Mouse (Mus musculus): ENCODE measurements around the gene H1f0. TPM values are rescaled to one million over a fixed set of nuclear protein-coding genes. Genes with fewer than 3 reads are reported as not detected.
"Not testable (repeated sequence)": the region's sequence is repeated elsewhere in the genome, so short reads cannot be mapped to it uniquely, and the experiment has no call there.

Gene H1f0
- polyA plus RNA-seq, 1 experiment from 2014 or later: 300 TPM

DNA sequence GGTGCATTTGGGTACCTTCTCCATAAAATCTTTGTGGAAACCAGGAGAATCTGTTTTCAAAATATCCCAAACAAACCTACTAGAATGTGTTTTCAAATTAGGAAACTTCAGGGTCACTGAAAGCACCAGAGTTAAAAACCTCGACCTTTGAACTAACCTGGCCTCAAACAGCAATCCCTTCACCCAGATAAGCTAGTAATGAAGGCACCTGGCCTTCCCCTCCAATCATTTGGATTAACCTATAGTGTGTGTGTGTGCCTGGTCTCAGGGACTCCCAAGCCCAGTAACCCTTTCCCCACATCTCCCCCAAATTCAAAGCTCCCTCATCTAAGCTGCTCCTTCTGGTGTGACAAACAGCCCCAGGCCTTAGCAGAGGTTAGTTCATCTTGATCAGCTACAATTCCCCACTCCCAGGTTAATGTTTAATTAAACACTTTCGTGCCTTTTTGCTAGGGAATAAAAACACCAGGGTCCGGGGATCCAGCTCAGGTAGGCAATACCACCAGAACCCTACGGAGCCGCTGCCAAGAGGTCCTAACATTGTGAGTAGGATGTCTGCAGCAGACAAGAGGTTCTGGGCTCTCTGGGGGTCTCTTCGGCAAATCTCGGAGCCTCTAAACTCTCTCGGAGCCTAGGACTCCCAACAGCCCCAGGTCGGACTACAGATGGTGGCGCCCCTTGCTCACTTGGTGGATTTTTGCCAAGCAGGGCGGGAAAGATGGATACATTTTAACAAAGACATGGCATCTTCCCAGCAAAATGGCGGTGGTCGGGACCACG, 1.5 kb upstream of the H1f0 start:
- Histone ChIP-seq H3K27me3 (replicated peaks) (0 out of 2 replicates have a peak, but pooled peaks cover 7% of the 10 kb centered on the region), H3K4me1 (replicated peaks) (peaks cover 47% of the 10 kb centered on the region), H3K9me3 (replicated peaks) (no peaks in the 10 kb centered on the region), H3K36me3 (no peaks in the 10 kb centered on the region), H3K9ac (no peak overlapping the region), H3K4me3 (peak overlapping the region; percentile 74; the same call in 1 of the 2 replicates), H3K4me2 (peak overlapping the region; percentile 96; the same call in 1 of the 2 replicates), H3K27ac (ENCODE audit: poor library complexity, severe bottlenecking) (no peak overlapping the region)
- 41% methylated on average over 14 of the region's 14 CpGs for WGBS
- no peak for ATAC-seq (ENCODE audit: insufficient number of reproducible peaks, low FRiP score)

DNA sequence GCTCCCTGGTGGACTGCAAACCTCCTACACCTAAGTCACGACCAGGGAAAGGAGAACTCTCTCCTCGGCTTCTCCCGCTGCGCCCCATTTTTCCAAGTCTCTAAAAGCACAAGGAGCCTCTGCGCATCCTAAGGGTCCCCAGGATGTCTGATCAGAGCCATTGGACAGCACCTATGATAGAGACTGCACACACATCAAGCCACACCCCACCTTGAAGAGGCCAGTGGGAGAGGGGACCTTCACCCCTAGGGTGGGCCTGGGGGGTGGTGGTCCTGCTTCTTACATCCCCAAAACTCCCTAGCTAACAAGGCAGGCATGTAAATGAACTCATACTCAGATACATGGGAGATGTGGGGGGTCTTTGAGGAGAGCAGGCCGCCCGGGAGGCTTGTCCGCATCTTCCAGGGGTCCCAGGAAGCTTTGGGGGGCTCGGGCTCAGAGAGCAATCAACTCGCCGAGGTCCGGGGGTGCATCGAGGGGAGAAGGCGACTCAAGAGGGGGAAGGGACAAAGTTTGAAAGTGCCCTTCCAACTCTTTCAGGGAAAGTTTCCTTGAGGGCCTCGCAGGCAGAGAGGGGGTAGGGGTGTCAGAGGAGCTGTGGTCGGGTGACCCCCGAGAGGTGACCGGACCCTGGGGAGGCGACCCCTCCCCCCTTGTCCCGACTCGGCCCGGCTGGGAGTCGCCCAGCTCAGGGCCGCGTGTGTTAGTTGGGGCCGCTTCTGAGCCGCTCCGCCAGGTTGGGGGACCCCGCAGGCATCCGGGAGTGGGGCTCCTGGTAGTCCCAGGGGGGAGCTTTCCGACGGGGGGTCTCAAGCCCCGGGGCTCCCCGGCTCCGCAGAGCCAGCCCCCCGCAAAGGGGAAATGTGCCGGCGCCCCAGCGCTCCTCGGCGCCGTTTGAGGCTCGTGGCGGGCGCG, 702 bp upstream of the H1f0 start:
- Histone ChIP-seq H3K4me2 (peak overlapping the region; percentile 96), H3K36me3 (no peaks in the 10 kb centered on the region), H3K9me3 (replicated peaks) (no peaks in the 10 kb centered on the region), H3K4me1 (replicated peaks) (peaks cover 46% of the 10 kb centered on the region), H3K27ac (ENCODE audit: poor library complexity, severe bottlenecking) (peak overlapping the region; percentile 96), H3K4me3 (peak overlapping the region; percentile 74), H3K9ac (peak overlapping the region; percentile 99), H3K27me3 (replicated peaks) (0 out of 2 replicates have a peak, but pooled peaks cover 7% of the 10 kb centered on the region)
- WGBS: 5% methylated on average over 41 of the region's 46 CpGs
- ATAC-seq (ENCODE audit: insufficient number of reproducible peaks, low FRiP score): peak; percentile 10; the same call in 1 of the 2 replicates

DNA sequence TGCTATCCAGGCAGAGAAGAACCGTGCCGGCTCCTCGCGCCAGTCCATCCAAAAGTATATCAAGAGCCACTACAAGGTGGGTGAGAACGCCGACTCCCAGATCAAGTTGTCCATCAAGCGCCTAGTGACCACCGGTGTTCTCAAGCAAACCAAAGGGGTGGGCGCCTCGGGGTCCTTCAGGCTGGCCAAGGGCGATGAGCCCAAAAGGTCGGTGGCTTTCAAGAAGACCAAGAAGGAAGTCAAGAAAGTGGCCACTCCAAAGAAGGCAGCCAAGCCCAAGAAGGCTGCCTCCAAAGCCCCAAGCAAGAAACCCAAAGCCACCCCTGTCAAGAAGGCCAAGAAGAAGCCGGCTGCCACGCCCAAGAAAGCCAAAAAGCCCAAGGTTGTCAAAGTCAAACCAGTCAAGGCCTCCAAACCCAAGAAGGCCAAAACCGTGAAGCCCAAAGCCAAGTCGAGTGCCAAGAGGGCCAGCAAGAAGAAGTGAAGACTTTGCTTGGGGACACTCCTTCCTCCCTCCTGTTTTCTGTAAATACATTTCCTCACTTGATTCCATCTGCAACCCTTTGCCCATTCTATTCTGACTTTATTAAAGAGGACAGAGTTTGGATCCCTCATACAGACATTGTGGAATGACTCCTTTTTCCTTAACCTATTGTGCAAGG, 704 bp downstream of the H1f0 start:
- Histone ChIP-seq H3K4me1 (replicated peaks) (peaks cover 37% of the 10 kb centered on the region), H3K4me3 (peak overlapping the region; percentile 74), H3K9ac (peak overlapping the region; percentile 99), H3K9me3 (replicated peaks) (no peaks in the 10 kb centered on the region), H3K27ac (ENCODE audit: poor library complexity, severe bottlenecking) (peak overlapping the region; percentile 96), H3K4me2 (peak overlapping the region; percentile 96), H3K27me3 (replicated peaks) (0 out of 2 replicates have a peak, but pooled peaks cover 7% of the 10 kb centered on the region), H3K36me3 (no peaks in the 10 kb centered on the region)
- WGBS: 26% methylated on average over 16 of the region's 16 CpGs
- no peak for ATAC-seq (ENCODE audit: insufficient number of reproducible peaks, low FRiP score)

DNA sequence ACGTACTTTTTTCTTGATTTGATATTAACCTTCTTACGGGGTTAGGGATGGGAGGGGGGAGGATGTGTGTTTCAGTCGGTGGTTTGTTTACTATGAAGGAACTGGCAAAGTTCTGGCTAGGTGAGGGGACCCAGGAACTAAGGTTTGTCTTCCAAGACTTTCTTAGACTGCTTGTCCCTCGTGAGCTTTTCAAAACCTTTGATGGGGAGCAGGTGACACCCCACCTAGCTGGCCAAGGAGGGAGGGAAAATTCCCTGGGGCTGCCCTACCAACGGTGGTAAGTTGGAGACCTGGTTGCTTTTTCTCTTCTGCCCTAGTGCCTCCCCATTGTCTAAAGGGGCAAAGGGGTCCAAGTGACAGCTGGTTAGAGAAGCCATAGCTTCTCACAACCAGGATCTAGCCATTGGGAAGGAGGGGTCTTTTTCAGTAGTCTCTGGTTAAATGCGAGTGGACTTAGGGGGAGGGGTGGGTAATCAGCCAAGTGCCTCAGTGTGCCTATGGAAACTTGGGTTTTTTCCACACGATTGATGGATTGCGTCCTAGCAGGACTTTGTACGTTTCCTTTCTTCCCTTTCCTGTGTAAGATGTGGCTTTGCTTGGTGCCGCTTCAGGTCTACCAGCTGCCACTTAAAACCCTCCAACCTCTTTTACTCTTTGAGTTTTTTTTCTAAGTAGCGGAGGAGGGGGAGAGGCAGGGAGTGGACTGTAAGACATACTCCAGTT, 1.4 kb downstream of the H1f0 start:
- no peaks in the 10 kb centered on the region for H3K36me3 ChIP-seq
- peak overlapping the region; percentile 73 for H3K9ac ChIP-seq
- 0 out of 2 replicates have a peak, but pooled peaks cover 5% of the 10 kb centered on the region for H3K27me3 ChIP-seq (replicated peaks)
- 13% methylated on average over 11 of the region's 11 CpGs for WGBS
- peak overlapping the region; percentile 74 for H3K4me3 ChIP-seq
- H3K9me3 ChIP-seq (replicated peaks): no peaks in the 10 kb centered on the region
- peak overlapping the region; percentile 96 for H3K4me2 ChIP-seq
- H3K4me1 ChIP-seq (replicated peaks): peaks cover 37% of the 10 kb centered on the region
- ATAC-seq (ENCODE audit: insufficient number of reproducible peaks, low FRiP score): no peak
- peak overlapping the region; percentile 54; the same call in 1 of the 2 replicates for H3K27ac ChIP-seq (ENCODE audit: poor library complexity, severe bottlenecking)

DNA sequence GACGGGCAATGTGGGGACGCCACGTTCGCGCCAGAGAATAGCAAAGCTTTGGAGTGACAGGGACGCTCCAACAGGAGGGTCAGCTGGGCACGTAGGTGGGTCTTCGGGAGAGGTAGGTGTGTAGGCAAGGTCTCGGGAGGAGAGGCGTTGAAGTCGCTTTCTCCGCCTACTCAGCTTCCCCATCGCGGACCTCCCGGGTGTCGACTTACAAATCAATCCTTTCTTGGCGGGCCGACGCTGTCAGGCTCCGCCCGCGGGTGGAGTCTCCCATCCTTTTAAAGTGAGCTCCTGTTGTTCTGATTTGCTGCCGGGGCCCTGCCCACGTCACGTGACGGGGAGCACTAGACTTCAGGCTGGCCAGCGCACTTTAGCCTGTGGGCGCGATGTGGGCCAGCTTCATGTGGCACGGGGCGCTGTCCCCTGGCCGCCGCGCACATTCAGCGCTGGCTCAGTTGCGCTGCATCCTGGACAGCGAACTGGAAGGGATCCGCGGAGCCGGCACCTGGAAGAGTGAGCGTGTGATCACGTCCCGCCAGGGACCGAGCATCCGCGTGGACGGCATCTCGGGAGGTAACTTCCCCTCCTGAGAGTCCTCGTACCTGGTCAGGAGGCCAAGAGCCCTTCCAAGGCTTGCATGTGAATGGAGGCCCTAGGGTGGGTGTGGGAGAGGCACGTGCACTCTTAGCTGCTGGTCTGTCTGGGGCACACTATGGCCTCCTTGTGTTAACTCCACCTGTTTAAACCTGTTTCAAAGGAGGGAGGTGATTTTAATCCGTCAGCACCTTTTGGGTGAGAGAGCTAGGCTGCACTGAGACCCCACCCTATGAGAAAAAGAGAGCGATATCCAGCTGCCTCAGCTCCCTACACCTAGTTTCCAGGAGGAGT, 2.5 kb downstream of the H1f0 start:
- Histone ChIP-seq H3K9ac (peak overlapping the region; percentile 76), H3K4me1 (replicated peaks) (peaks cover 31% of the 10 kb centered on the region), H3K27ac (ENCODE audit: poor library complexity, severe bottlenecking) (peak overlapping the region; percentile 54; the same call in 1 of the 2 replicates), H3K9me3 (replicated peaks) (no peaks in the 10 kb centered on the region), H3K36me3 (no peaks in the 10 kb centered on the region), H3K27me3 (replicated peaks) (no peaks in the 10 kb centered on the region), H3K4me2 (peak overlapping the region; percentile 96), H3K4me3 (peak overlapping the region; percentile 74)
- under 1% methylated on average over 52 of the region's 52 CpGs for WGBS
- peak; percentile 80 for ATAC-seq (ENCODE audit: insufficient number of reproducible peaks, low FRiP score)

DNA sequence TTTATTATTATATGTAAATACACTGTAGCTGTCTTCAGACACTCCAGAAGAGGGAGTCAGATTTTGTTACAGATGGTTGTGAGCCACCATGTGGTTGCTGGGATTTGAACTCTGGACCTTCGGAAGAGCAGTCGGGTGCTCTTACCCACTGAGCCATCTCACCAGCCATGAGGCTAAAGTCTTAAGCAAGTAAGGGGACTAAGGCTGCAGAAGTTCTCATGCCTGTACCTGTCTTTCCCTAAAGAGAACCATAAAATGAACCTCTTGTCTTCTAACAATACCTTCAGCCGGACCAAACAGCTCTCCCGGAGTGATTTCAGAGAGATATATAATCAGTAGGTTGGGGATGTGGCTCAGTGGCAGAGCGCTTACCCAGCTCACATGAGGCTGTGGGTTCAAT, 3.7 kb downstream of the H1f0 start:
- not testable (repeated sequence) for H3K4me2 ChIP-seq

DNA sequence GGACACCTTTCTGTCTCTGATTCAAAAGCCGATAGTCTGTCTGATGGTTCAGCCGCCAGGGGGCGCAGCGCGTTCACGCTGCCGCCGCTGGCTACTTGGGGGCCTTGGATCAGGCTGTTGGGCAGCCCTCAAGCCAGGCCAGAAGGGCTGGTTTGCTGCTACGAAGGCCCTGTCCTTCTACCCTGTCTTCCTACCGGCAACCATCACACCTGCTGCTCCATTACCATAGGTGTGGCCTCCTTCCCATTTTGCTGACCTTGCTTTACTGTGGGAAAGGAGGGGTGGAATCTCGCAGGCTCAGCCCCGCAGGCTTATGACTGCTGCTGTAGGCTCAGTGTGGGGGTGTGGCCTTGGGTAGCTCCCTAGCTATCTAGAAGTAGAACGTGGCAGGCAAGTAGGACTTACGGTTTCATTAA, 9.7 kb downstream of the H1f0 start:
- Histone ChIP-seq H3K4me3 (no peak overlapping the region), H3K9ac (no peak overlapping the region; the same call in 1 of the 2 replicates), H3K27me3 (replicated peaks) (peaks cover 51% of the 10 kb centered on the region), H3K27ac (ENCODE audit: poor library complexity, severe bottlenecking) (no peak overlapping the region), H3K4me1 (replicated peaks) (peaks cover 25% of the 10 kb centered on the region), H3K9me3 (replicated peaks) (no peaks in the 10 kb centered on the region), H3K36me3 (no peaks in the 10 kb centered on the region), H3K4me2 (peak overlapping the region; percentile 49)
- no peak for ATAC-seq (ENCODE audit: insufficient number of reproducible peaks, low FRiP score)
- 9% methylated on average over 14 of the region's 14 CpGs for WGBS

More for the DNA sequence above, 3.7 kb downstream of the H1f0 start:
- H3K9me3 ChIP-seq (replicated peaks); H3K9ac ChIP-seq; H3K27ac ChIP-seq (ENCODE audit: poor library complexity, severe bottlenecking); ATAC-seq (ENCODE audit: insufficient number of reproducible peaks, low FRiP score); H3K4me3 ChIP-seq; H3K36me3 ChIP-seq; H3K27me3 ChIP-seq (replicated peaks): not testable (repeated sequence)
- H3K4me1 ChIP-seq (replicated peaks): peaks cover 26% of the 10 kb centered on the region
- WGBS: 84% methylated on average over 5 of the region's 5 CpGs

DNA sequence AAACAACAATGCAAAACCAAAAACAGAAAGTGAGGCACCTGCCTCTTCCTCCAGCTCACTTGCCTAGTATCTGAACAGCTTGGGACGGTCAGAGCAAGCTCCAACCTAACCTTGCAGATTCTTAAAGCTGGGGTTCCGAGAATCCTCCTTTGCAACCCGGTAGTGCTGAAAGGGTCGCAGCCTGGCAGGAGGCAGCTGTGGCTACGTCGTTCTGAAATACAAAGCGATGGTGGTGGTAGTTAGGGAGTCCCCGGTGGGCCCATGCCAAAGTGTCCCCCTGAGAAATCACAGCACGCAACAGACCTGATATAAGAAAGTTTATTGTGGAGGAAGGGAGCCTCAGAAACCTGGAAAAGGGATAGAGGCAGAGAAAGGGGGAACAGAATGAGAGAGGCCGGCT, 10.1 kb downstream of the H1f0 start:
- no peaks in the 10 kb centered on the region for H3K36me3 ChIP-seq
- H3K4me2 ChIP-seq: peak overlapping the region; percentile 49
- ATAC-seq (ENCODE audit: insufficient number of reproducible peaks, low FRiP score): no peak
- H3K4me1 ChIP-seq (replicated peaks): peaks cover 28% of the 10 kb centered on the region
- no peak overlapping the region for H3K9ac ChIP-seq
- no peak overlapping the region for H3K4me3 ChIP-seq
- H3K27me3 ChIP-seq (replicated peaks): peaks cover 55% of the 10 kb centered on the region
- no peak overlapping the region for H3K27ac ChIP-seq (ENCODE audit: poor library complexity, severe bottlenecking)
- 63% methylated on average over 10 of the region's 10 CpGs for WGBS
- no peaks in the 10 kb centered on the region for H3K9me3 ChIP-seq (replicated peaks)

DNA sequence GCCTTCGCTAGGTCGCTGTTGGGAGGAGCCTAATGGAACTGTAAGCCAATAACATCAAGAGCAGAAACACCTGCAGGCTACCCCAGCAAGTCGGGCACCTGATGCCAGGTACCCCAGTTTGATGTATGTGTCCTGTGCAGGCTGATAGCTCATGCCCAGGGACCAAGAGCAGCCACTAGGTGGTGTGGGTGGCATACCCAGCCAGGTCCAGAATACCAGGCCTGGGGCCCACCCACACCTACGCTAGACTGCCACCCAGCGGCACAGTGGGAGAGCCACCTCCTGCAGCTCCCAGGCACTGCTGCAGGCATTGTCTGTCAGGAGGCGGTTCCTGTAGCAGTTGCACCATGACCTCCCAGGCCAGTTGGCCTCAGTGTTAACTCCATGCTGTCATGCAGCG, 10.6 kb downstream of the H1f0 start:
- peaks cover 28% of the 10 kb centered on the region for H3K4me1 ChIP-seq (replicated peaks)
- H3K27me3 ChIP-seq (replicated peaks): peaks cover 60% of the 10 kb centered on the region
- no peak overlapping the region for H3K4me3 ChIP-seq
- H3K9me3 ChIP-seq (replicated peaks): no peaks in the 10 kb centered on the region
- H3K9ac ChIP-seq: no peak overlapping the region
- H3K36me3 ChIP-seq: no peaks in the 10 kb centered on the region
- H3K27ac ChIP-seq (ENCODE audit: poor library complexity, severe bottlenecking): no peak overlapping the region
- 17% methylated on average over 7 of the region's 7 CpGs for WGBS
- peak; percentile 46 for ATAC-seq (ENCODE audit: insufficient number of reproducible peaks, low FRiP score)
- H3K4me2 ChIP-seq: no peak overlapping the region
